Mouse (Mus musculus): ENCODE measurements around the gene S1pr5. TPM values are rescaled to one million over a fixed set of nuclear protein-coding genes. Genes with fewer than 3 reads are reported as not detected.
A peak's percentile ranks its signal among the peaks of the same experiment; 100 is the strongest.
"Not testable (repeated sequence)": the region's sequence is repeated elsewhere in the genome, so short reads cannot be mapped to it uniquely, and the experiment has no call there.

S1pr5 gene
- under 1 TPM; 0.09 to 0.19 TPM for total RNA-seq (2021)
- long read RNA-seq, experiment 1, result 0 reads
- long read RNA-seq, experiment 2, result 0 reads

DNA sequence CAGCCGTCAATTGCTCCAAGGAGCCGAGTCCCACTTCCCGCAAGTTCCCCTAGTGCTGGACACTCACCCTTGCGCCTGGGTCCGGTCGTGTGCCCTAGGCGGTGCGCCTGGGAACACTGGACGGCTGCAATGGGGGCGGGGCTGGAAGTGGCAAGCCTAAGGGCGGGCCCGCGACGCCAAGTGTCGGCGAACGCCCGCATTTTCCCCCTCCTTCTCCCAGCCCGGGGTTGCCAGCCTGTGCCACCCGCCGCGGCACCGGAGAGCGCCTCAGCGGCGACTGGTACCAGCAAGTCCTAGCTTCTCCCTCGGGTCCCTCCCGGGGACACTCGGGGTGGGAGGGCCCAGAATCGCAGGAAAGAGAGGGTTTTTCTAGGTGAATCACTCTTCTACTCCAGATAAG is at the start of gene S1pr5:
TSS of gene S1pr5 (minus strand) at position 118 of the 400 bp plus-strand sequence.
- peak; percentile 60 for DNase-seq

DNA sequence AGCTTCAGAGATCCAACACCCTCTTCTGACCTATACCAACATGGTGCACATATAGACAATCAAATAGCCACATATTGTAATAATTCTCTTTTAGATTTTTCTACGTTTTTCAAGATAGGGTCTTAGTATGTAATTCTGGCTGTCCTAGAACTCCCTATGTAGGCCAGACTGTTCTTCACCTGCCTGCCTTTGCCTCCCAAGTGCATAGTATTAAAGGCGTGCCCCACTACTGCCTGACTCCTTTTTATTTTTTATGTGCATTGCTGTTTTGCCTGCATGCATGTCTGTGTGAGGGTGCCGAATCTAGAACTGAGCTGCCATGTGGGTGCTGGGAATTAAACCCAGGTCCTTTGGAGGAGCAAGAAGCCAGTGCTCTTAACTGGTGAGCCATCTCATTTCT is 44.0 kb upstream of the S1pr5 start:
- DNase-seq, result no peak

GRCm38 (mm10) chr9:21291868-21292267 is 43.6 kb upstream of the S1pr5 start:
- not testable (repeated sequence) for DNase-seq

- peak; percentile 98 for DNase-seq
Measured at GRCm38 (mm10) chr9:21291022-21291787, 43.0 kb upstream of the S1pr5 start, which contains the start of gene Cdkn2d. Cdkn2d (minus strand) TSS chr9:21291407.

GRCm38 (mm10) chr9:21290589-21290988 is 42.3 kb upstream of the S1pr5 start:
- peak; percentile 50 for DNase-seq

DNA sequence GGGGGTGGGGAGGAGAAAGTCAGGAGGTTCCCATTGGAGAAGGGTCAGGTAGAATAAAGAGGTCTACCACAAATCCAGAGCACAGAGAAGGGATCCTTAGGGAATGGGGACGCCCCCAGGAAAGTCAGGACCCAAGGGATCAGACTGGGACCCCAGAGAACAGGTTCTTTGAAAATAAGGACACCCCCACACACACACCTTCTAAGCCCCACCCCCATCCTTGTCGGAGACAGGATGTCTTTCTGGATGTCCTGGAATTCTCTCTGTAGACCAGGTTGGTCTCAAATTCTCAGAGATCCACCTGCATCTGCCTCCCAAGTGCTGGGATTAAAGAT is 41.1 kb upstream of the S1pr5 start:
- DNase-seq, result no peak

GRCm38 (mm10) chr9:21288404-21289336 is 40.4 kb upstream of the S1pr5 start:
- DNase-seq, result no peak

GRCm38 (mm10) chr9:21287571-21288402 is 39.5 kb upstream of the S1pr5 start, which contains the start of gene Kri1:
Kri1 (minus strand) TSS chr9:21287969.
- DNase-seq, result peak; percentile 97

GRCm38 (mm10) chr9:21286753-21287152 is 38.5 kb upstream of the S1pr5 start:
- no peak for DNase-seq

GRCm38 (mm10) chr9:21283994-21284393 is 35.8 kb upstream of the S1pr5 start:
- no peak for DNase-seq

- no peak for DNase-seq
Measured at GRCm38 (mm10) chr9:21283591-21283990, 35.3 kb upstream of the S1pr5 start.

- DNase-seq, result no peak
Measured at GRCm38 (mm10) chr9:21277776-21278175, 29.5 kb upstream of the S1pr5 start.

DNA sequence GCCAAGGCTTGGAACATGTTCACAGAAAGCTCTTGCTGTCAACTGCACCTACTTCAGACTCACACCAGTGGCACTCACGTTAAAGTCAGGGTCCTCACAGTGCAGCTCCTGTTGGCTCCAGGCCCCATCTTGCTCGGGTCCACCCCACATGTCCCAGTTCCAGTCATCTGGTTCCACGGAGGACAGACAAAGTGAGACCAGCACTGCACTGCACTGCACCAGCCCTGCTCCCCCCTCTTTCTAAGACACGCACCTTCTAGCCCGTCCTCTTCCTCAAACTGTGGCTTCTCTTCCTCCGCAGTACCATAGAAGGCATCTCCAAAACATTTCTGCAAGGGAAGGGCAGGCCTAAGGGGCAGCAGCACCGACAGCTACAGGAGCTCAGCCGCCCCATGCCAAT is 28.1 kb upstream of the S1pr5 start:
- DNase-seq, result no peak

DNA sequence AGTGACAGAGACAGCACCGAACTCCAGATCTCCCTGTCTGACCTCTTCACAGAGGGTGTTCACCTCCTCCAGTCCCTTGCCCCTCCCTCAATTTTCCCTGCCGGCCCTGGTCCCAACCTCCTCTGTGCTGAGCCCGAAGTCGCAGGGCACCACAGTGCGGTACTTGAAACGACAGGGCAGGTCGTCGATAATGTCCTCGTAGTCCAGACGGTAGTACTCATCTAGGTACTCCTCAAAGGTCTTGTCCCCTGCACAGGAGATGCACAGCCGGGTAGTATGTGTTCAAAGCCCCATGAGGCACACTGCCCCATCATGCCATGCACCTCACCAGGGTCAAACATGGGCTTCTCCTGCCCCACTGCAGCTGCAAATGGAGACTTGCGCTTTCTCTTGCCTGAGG is 27.5 kb upstream of the S1pr5 start:
- DNase-seq, result no peak

- no peak for DNase-seq
Measured at GRCm38 (mm10) chr9:21275013-21275710, 26.9 kb upstream of the S1pr5 start.

DNA sequence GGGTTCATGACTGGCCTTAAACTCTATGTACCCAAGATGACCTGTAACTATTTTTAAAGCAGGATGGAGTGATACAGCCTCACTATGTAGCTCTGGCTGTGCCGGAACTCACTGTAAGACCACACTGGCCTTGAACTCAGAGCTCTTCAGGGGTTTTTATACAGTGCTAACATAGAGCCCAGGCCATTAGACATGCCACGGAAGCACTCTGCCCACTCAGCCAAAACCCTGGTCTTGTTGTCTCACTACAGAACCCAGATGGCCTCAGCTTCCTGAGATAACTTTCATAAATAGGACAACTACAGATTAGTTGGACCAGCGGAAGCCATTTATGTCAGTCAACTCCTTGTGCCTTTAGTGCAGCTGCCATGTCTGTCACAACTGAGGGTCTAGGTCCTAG is 26.1 kb upstream of the S1pr5 start:
- no peak for DNase-seq

DNA sequence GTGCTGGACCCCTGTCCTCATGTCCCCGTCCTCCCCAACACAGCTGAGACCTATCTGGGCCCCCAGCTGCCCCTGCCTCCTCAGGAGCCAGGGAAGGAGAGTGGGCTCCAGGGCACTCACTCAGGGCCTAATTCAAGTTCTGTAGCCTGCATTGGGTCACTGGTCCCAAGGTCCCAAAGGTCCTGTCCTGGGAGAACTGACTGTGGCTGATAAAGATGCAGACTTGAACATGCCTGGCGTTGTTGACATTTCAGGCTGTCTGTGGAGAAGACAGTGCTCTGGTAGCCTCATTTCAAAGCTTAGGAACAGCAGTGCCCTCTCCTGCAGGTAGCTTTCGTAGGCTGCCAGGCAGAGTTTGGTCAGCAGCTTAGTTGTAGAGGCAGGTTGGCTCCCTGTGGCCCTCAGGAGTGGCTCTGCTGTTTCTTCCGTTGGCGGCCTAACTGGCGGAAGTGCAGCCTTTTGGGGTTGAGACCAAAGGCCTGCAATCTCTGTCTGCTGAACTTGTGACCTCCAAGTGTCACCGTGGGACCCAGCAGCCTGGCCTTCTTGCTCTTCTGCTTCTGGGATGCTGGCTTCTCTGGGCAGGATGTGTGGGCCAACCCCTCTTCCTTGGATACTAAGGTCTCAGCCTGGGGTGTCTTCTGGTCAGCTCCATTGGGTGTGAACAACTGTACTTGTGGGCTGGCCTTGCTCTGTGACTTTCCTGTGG is 25.4 kb upstream of the S1pr5 start:
- DNase-seq, result no peak

GRCm38 (mm10) chr9:21273094-21273493 is 24.9 kb upstream of the S1pr5 start:
- DNase-seq, result no peak

GRCm38 (mm10) chr9:21272391-21272790 is 24.1 kb upstream of the S1pr5 start:
- no peak for DNase-seq

DNA sequence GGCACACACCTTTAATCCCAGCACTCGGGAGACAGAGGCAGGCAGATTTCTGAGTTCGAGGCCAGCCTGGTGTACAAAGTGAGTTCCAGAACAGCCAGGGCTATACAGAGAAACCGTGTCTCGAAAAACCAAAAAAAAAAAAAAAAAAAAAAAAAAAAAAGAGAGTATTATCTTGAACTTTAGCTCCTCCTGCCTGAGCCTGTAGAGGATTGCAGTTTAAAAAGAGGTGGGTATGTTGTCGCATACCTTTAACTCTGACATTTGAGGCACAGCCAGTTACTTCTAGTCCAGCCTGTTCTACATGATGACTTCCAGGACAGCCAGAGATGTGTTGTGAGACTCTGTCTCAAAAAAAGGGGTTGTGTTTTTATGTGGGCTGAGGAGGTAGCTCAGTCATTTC is 21.3 kb upstream of the S1pr5 start:
- not testable (repeated sequence) for DNase-seq

DNA sequence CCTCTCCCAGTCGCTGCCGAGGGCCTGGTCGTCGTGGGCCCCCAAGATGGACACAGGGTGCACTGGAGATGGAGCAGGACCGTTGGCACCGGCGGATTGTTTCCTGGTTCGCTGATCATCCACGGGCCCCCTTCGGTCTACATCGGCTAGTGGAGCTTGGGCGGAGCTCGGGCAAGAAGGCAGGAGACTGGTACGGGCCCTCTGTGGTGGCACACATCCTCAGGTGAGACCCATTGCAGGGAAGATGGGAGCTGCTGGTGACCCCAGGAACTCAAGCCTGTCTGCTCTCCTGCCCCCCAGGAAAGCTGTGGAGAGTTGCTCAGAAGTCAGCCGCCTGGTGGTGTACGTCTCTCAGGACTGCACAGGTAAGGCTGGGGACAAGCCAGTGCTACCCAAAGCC is 20.1 kb upstream of the S1pr5 start:
- DNase-seq, result no peak
